Mouse (Mus musculus) lung, embryonic 15.5 days (tissue): Measurements from ENCODE around the gene Tns3. TPM values are rescaled to one million over a fixed set of nuclear protein-coding genes. Genes with fewer than 3 reads are reported as not detected.

ENCODE experiments used
- ATAC-seq: fragments of 200-750 bp; cut with Nextera tagmentation; 2 replicates; pipeline ENCODE4 v1.8.0; 2017; ENCODE audit warnings: moderate number of reproducible peaks, borderline replicate concordance; ENCODE audit not compliant: low FRiP score, low TSS enrichment; ENCODE audit errors: extremely low read depth
- H3K27ac ChIP-seq: fragments of 300-500 bp; sonication (generic); 2 replicates; pipeline ENCODE4 v1.5.1; 2015; ENCODE audit warnings: moderate library complexity, mild to moderate bottlenecking, inconsistent platforms
- H3K27me3 ChIP-seq: fragments of 300-500 bp; sonication (generic); 2 replicates; pipeline ENCODE4 v1.6.1; 2015; ENCODE audit warnings: inconsistent platforms
- H3K36me3 ChIP-seq: fragments of 300-500 bp; sonication (generic); 2 replicates; pipeline ENCODE4 v1.6.1; 2015; ENCODE audit warnings: inconsistent platforms
- H3K4me1 ChIP-seq: fragments of 300-500 bp; sonication (generic); 2 replicates; pipeline ENCODE4 v1.6.1; 2015; ENCODE audit warnings: inconsistent platforms
- H3K4me2 ChIP-seq: fragments of 300-500 bp; sonication (generic); 2 replicates; pipeline ENCODE4 v1.6.1; 2015; ENCODE audit warnings: inconsistent platforms, mild to moderate bottlenecking, moderate library complexity
- H3K4me3 ChIP-seq: fragments of 300-500 bp; sonication (generic); 2 replicates; pipeline ENCODE4 v1.5.1; 2015; ENCODE audit warnings: mild to moderate bottlenecking, inconsistent platforms
- H3K9ac ChIP-seq: fragments of 300-500 bp; sonication (generic); 2 replicates; pipeline ENCODE4 v1.6.1; 2015; ENCODE audit warnings: inconsistent platforms
- H3K9me3 ChIP-seq: fragments of 300-500 bp; sonication (generic); 2 replicates; pipeline ENCODE4 v1.6.1; 2016; ENCODE audit warnings: inconsistent platforms
- WGBS: fragments of 180-500 bp; shearing (Covaris S2); methylation state at CpG from one replicate; pipeline ENCODE4 v1.1.7; 2015; 5-methylcytosine and 5-hydroxymethylcytosine counted together
- polyA plus RNA-seq: library from polyadenylated mRNA; unstranded; fragments of >200 nt; fragmentation: Nextera tagmentation; extraction: Ambion mirVana; gene quantifications from 2 replicates; pipeline ENCODE4 v1.2.1, GENCODE M21; 2015

Gene Tns3
- polyA plus RNA-seq, 1 experiment from 2014 or later: 55.9 TPM

GRCm38 (mm10) chr11:8607123-8607522 lies 57.2 kb downstream of the Tns3 start:
- H3K36me3 ChIP-seq: peaks cover 25% of the 10 kb centered on the region
- H3K27ac ChIP-seq: no peak overlapping the region
- no peak overlapping the region for H3K4me2 ChIP-seq
- no peak overlapping the region for H3K4me3 ChIP-seq
- peaks cover 33% of the 10 kb centered on the region for H3K4me1 ChIP-seq
- no peaks in the 10 kb centered on the region for H3K27me3 ChIP-seq
- ATAC-seq: no peak
- no peaks in the 10 kb centered on the region for H3K9me3 ChIP-seq
- H3K9ac ChIP-seq: no peak overlapping the region
- WGBS: 98% methylated on average over 1 of the region's 1 CpGs

GRCm38 (mm10) chr11:8604789-8605569 lies 59.4 kb downstream of the Tns3 start:
- WGBS: 85% methylated on average over 10 of the region's 10 CpGs
- H3K9ac ChIP-seq: no peak overlapping the region
- no peak overlapping the region for H3K4me2 ChIP-seq
- H3K9me3 ChIP-seq: no peaks in the 10 kb centered on the region
- H3K4me3 ChIP-seq: no peak overlapping the region
- peaks cover 27% of the 10 kb centered on the region for H3K4me1 ChIP-seq
- H3K36me3 ChIP-seq: peaks cover 24% of the 10 kb centered on the region
- H3K27ac ChIP-seq: no peak overlapping the region
- no peak for ATAC-seq
- H3K27me3 ChIP-seq: no peaks in the 10 kb centered on the region

GRCm38 (mm10) chr11:8602606-8603005 lies 61.7 kb downstream of the Tns3 start:
- Histone ChIP-seq H3K27me3 (no peaks in the 10 kb centered on the region), H3K9me3 (no peaks in the 10 kb centered on the region), H3K27ac (no peak overlapping the region), H3K36me3 (peaks cover 27% of the 10 kb centered on the region), H3K4me3 (no peak overlapping the region), H3K4me1 (peaks cover 15% of the 10 kb centered on the region), H3K9ac (no peak overlapping the region), H3K4me2 (no peak overlapping the region)
- 77% methylated on average over 1 of the region's 1 CpGs for WGBS
- ATAC-seq: 0 out of 2 replicates have a peak, but pooled peaks have one; percentile 4

GRCm38 (mm10) chr11:8601411-8601821 lies 62.9 kb downstream of the Tns3 start:
- H3K36me3 ChIP-seq: peaks cover 24% of the 10 kb centered on the region
- ATAC-seq: no peak

GRCm38 (mm10) chr11:8595642-8596041 lies 68.7 kb downstream of the Tns3 start:
- Histone ChIP-seq H3K36me3 (peaks cover 19% of the 10 kb centered on the region; the same call in 1 of the 2 replicates), H3K27ac (no peak overlapping the region), H3K27me3 (no peaks in the 10 kb centered on the region), H3K9ac (no peak overlapping the region), H3K4me1 (peaks cover 14% of the 10 kb centered on the region; the same call in 1 of the 2 replicates), H3K9me3 (no peaks in the 10 kb centered on the region), H3K4me3 (no peak overlapping the region), H3K4me2 (no peak overlapping the region)
- 84% methylated on average over 5 of the region's 5 CpGs for WGBS
- no peak for ATAC-seq

More at GRCm38 (mm10) chr11:8601411-8601821, 62.9 kb downstream of the Tns3 start:
- WGBS: 52% methylated on average over 7 of the region's 7 CpGs
- no peaks in the 10 kb centered on the region for H3K9me3 ChIP-seq
- peak overlapping the region; percentile 45 for H3K27ac ChIP-seq
- peaks cover 15% of the 10 kb centered on the region for H3K4me1 ChIP-seq
- H3K4me3 ChIP-seq: no peak overlapping the region
- no peak overlapping the region for H3K4me2 ChIP-seq
- H3K27me3 ChIP-seq: no peaks in the 10 kb centered on the region
- H3K9ac ChIP-seq: no peak overlapping the region

GRCm38 (mm10) chr11:8593172-8593571 lies 71.2 kb downstream of the Tns3 start:
- H3K27me3 ChIP-seq: no peaks in the 10 kb centered on the region
- H3K9me3 ChIP-seq: no peaks in the 10 kb centered on the region
- H3K9ac ChIP-seq: no peak overlapping the region
- H3K27ac ChIP-seq: no peak overlapping the region
- H3K4me3 ChIP-seq: no peak overlapping the region
- no peak for ATAC-seq
- WGBS: 72% methylated on average over 3 of the region's 3 CpGs
- H3K4me2 ChIP-seq: no peak overlapping the region
- peaks cover 26% of the 10 kb centered on the region for H3K4me1 ChIP-seq
- H3K36me3 ChIP-seq: peaks cover 9% of the 10 kb centered on the region; the same call in 1 of the 2 replicates

GRCm38 (mm10) chr11:8591271-8591670 lies 73.1 kb downstream of the Tns3 start:
- Histone ChIP-seq H3K9me3 (no peaks in the 10 kb centered on the region), H3K4me1 (peaks cover 40% of the 10 kb centered on the region), H3K4me3 (no peak overlapping the region), H3K36me3 (peaks cover 5% of the 10 kb centered on the region; the same call in 1 of the 2 replicates), H3K27ac (peak overlapping the region; percentile 25), H3K4me2 (no peak overlapping the region), H3K9ac (no peak overlapping the region), H3K27me3 (no peaks in the 10 kb centered on the region)
- no peak for ATAC-seq
- 66% methylated on average over 5 of the region's 5 CpGs for WGBS

- Histone ChIP-seq H3K36me3 (no peaks in the 10 kb centered on the region), H3K4me3 (no peak overlapping the region), H3K9ac (no peak overlapping the region), H3K4me2 (no peak overlapping the region), H3K27me3 (no peaks in the 10 kb centered on the region), H3K9me3 (no peaks in the 10 kb centered on the region), H3K4me1 (peaks cover 54% of the 10 kb centered on the region), H3K27ac (peak overlapping the region; percentile 58)
- no peak for ATAC-seq
- 39% methylated on average over 9 of the region's 9 CpGs for WGBS
These were observed 75.0 kb downstream of the Tns3 start for GRCm38 (mm10) chr11:8589226-8589905.

- Histone ChIP-seq H3K4me3 (no peak overlapping the region), H3K9ac (no peak overlapping the region), H3K36me3 (no peaks in the 10 kb centered on the region), H3K9me3 (no peaks in the 10 kb centered on the region), H3K4me1 (peaks cover 62% of the 10 kb centered on the region), H3K4me2 (no peak overlapping the region), H3K27ac (peak overlapping the region; percentile 4; the same call in 1 of the 2 replicates), H3K27me3 (no peaks in the 10 kb centered on the region)
- no peak for ATAC-seq
- 91% methylated on average over 3 of the region's 3 CpGs for WGBS
These were observed 76.4 kb downstream of the Tns3 start for GRCm38 (mm10) chr11:8587941-8588340.

- no peak overlapping the region for H3K4me3 ChIP-seq
- no peak overlapping the region for H3K4me2 ChIP-seq
- peak; percentile 60; the same call in 1 of the 2 replicates for ATAC-seq
- WGBS: 36% methylated on average over 10 of the region's 10 CpGs
- no peaks in the 10 kb centered on the region for H3K9me3 ChIP-seq
- peak overlapping the region; percentile 4; the same call in 1 of the 2 replicates for H3K27ac ChIP-seq
- H3K36me3 ChIP-seq: no peaks in the 10 kb centered on the region
- no peaks in the 10 kb centered on the region for H3K27me3 ChIP-seq
- peaks cover 66% of the 10 kb centered on the region for H3K4me1 ChIP-seq
- no peak overlapping the region for H3K9ac ChIP-seq
These were observed 77.2 kb downstream of the Tns3 start for GRCm38 (mm10) chr11:8586996-8587644.

GRCm38 (mm10) chr11:8586374-8586773 lies 78.0 kb downstream of the Tns3 start:
- Histone ChIP-seq H3K4me2 (no peak overlapping the region), H3K9me3 (no peaks in the 10 kb centered on the region), H3K4me3 (no peak overlapping the region), H3K9ac (no peak overlapping the region), H3K27me3 (no peaks in the 10 kb centered on the region), H3K36me3 (no peaks in the 10 kb centered on the region), H3K27ac (no peak overlapping the region), H3K4me1 (peaks cover 66% of the 10 kb centered on the region)
- ATAC-seq: no peak
- WGBS: 84% methylated on average over 2 of the region's 2 CpGs
